Mouse (Mus musculus) limb, embryonic 15.5 days (tissue): ENCODE results near the gene Hist1h2ae. TPM values are rescaled to one million over a fixed set of nuclear protein-coding genes. Genes with fewer than 3 reads are reported as not detected.

Experiments
- microRNA-seq: library from miRNA; unstranded; fragments of <30 nt; microRNA quantifications from one replicate; pipeline ENCODE4, GENCODE M21; 2016
- polyA plus RNA-seq: library from polyadenylated mRNA; unstranded; fragments of >200 nt; fragmentation: Nextera tagmentation; extraction: Ambion mirVana; gene quantifications from 2 replicates; pipeline ENCODE4 v1.2.1, GENCODE M21; 2015

The Hist1h2ae gene
- polyA plus RNA-seq, 1 experiment from 2014 or later, result 88.5 TPM

Small RNAs within 50 kb of the gene (microRNA-seq; reads per million reads assigned to microRNA genes)
- gene Gm44297 (0.61 reads per million), gene Gm44359 (not detected), gene Gm44394 (not detected)

Other genes starting within 250 kb of the Hist1h2ae start
- 42.4 and 44.2 TPM in 2 replicates for gene Zfp322a, start 202.0 kb downstream of the Hist1h2ae start, polyA plus RNA-seq
- gene Abt1, start 147.4 kb downstream of the Hist1h2ae start, polyA plus RNA-seq, result 11.9 and 13.9 TPM in 2 replicates
- 0.18 and 0.22 TPM in 2 replicates for gene Btn1a1, start 105.3 kb downstream of the Hist1h2ae start, polyA plus RNA-seq
- gene Btn2a2, start 82.4 kb downstream of the Hist1h2ae start, polyA plus RNA-seq, result 0.61 and 0.67 TPM in 2 replicates
- 4.8 and 6.3 TPM in 2 replicates for gene Hist1h4h, start 40.2 kb downstream of the Hist1h2ae start, polyA plus RNA-seq
- gene Hist1h2af, start 37.3 kb downstream of the Hist1h2ae start, polyA plus RNA-seq, result 4.1 and 7.5 TPM in 2 replicates
- 3.4 and 5.4 TPM in 2 replicates for gene Hist1h3g, start 35.8 kb downstream of the Hist1h2ae start, polyA plus RNA-seq
- 0.77 and 0.83 TPM in 2 replicates for gene Hist1h2bh, start 27.8 kb downstream of the Hist1h2ae start, polyA plus RNA-seq
- gene Hist1h3f, start 27.2 kb downstream of the Hist1h2ae start, polyA plus RNA-seq, result 1.1 TPM in 1 of 2 replicates, not detected in the other
- 0.65 and 0.95 TPM in 2 replicates for gene Hist1h4f, start 19.6 kb downstream of the Hist1h2ae start, polyA plus RNA-seq
- gene Hist1h1d, start 18.0 kb downstream of the Hist1h2ae start, polyA plus RNA-seq, result 0.32 and 0.51 TPM in 2 replicates
- 2.1 and 4.8 TPM in 2 replicates for gene Hist1h3e, start 8.9 kb downstream of the Hist1h2ae start, polyA plus RNA-seq
- 5.5 and 6.0 TPM in 2 replicates for gene Hist1h2bg, start 176 bp upstream of the Hist1h2ae start, polyA plus RNA-seq
- gene Hist1h2bf, start 3.0 kb upstream of the Hist1h2ae start, polyA plus RNA-seq, result 2.9 and 5.8 TPM in 2 replicates
- 0.89 and 2.3 TPM in 2 replicates for gene Hist1h2ad, start 3.2 kb upstream of the Hist1h2ae start, polyA plus RNA-seq
- gene Hist1h3d, start 4.5 kb upstream of the Hist1h2ae start, polyA plus RNA-seq, result 5.8 and 6.5 TPM in 2 replicates
- 75.2 and 108 TPM in 2 replicates for gene Hist1h4d, start 10.4 kb upstream of the Hist1h2ae start, polyA plus RNA-seq
- gene Hist1h2be, start 49.9 kb upstream of the Hist1h2ae start, polyA plus RNA-seq, result 1.9 and 2.1 TPM in 2 replicates
- gene Hist1h1e, start 51.3 kb upstream of the Hist1h2ae start, polyA plus RNA-seq, result 17.2 and 18.2 TPM in 2 replicates
- gene Hist1h2ac, start 112.7 kb upstream of the Hist1h2ae start, polyA plus RNA-seq, result 0.76 and 0.78 TPM in 2 replicates
- gene Hist1h2bc, start 113.0 kb upstream of the Hist1h2ae start, polyA plus RNA-seq, result 47.2 and 57.0 TPM in 2 replicates
- 0.20 TPM in 1 of 2 replicates, not detected in the other for gene Hist1h1t, start 124.6 kb upstream of the Hist1h2ae start, polyA plus RNA-seq
- 3.2 and 4.0 TPM in 2 replicates for gene Hist1h4c, start 127.2 kb upstream of the Hist1h2ae start, polyA plus RNA-seq
- 7.3 and 10.3 TPM in 2 replicates for gene Hfe, start 139.6 kb upstream of the Hist1h2ae start, polyA plus RNA-seq
- 28.0 and 31.1 TPM in 2 replicates for gene Hist1h1c, start 167.6 kb upstream of the Hist1h2ae start, polyA plus RNA-seq
- gene Hist1h3c, start 174.4 kb upstream of the Hist1h2ae start, polyA plus RNA-seq, result 5.8 and 6.6 TPM in 2 replicates
- gene Hist1h2bb, start 175.5 kb upstream of the Hist1h2ae start, polyA plus RNA-seq, result 2.0 and 2.1 TPM in 2 replicates
- gene Hist1h2ab, start 179.9 kb upstream of the Hist1h2ae start, polyA plus RNA-seq, result 23.3 and 37.2 TPM in 2 replicates
- gene Hist1h3b, start 181.0 kb upstream of the Hist1h2ae start, polyA plus RNA-seq, result 4.0 and 12.0 TPM in 2 replicates
- gene Hist1h4b, start 185.8 kb upstream of the Hist1h2ae start, polyA plus RNA-seq, result 4.1 and 4.5 TPM in 2 replicates
- gene Hist1h4a, start 190.0 kb upstream of the Hist1h2ae start, polyA plus RNA-seq, result 0.33 and 0.60 TPM in 2 replicates
- 3.1 and 7.2 TPM in 2 replicates for gene Hist1h3a, start 191.2 kb upstream of the Hist1h2ae start, polyA plus RNA-seq
- 0.74 and 2.1 TPM in 2 replicates for gene Hist1h1a, start 192.4 kb upstream of the Hist1h2ae start, polyA plus RNA-seq
- not detected in 2 replicates for gene Trim38, start 198.7 kb upstream of the Hist1h2ae start, polyA plus RNA-seq
- gene Slc17a2, start 235.8 kb upstream of the Hist1h2ae start, polyA plus RNA-seq, result not detected in 2 replicates